Mouse (Mus musculus) kidney, adult 2 months (tissue): ENCODE measurements around the gene Ciart.

Source experiments
- CTCF ChIP-seq: fragments of 200-500 bp; conservative IDR thresholded peaks from 2 replicates; pipeline ENCODE4 v1.5.1; 2011; ENCODE audit warnings: low read depth, mild to moderate bottlenecking, control low read depth, low read length, moderate library complexity, mixed read lengths; ENCODE audit not compliant: insufficient read depth, insufficient read length
- POLR2A ChIP-seq: fragments of 200-500 bp; IDR thresholded peaks from one replicate; pipeline ENCODE4 v1.6.1; 2011; ENCODE audit warnings: low read depth, low read length, control low read depth

DNA sequence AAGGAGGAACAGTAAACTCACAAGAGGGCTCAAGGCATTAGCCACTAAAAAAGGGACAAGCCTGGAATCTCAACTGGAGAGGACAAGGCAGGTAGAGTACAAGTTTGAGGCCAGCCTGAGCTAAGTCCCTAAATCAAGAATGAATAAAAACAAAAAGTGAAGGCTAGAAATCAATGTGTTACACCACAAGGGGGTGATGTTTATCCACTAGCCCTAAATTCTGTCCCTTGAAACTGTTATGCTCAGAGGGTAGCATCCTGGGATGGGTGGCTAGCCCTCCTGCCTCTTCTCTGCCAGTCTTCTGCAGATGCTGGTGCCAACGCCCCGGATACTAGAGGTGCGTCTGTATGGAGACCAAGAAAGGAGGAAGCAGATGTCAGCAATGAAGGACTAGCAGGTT lies 21.7 kb downstream of the Ciart start:
- TF ChIP-seq POLR2A = no peak
- 0 out of 2 replicates have a peak, but pooled peaks have one; percentile 20 for TF ChIP-seq CTCF
